Mouse (Mus musculus) megakaryocyte-erythroid progenitor cell, adult 5-6 weeks (primary cell): ENCODE measurements around the gene Ankrd55. TPM values are rescaled to one million over a fixed set of nuclear protein-coding genes. Genes with fewer than 3 reads are reported as not detected.
"Not testable (repeated sequence)": the region's sequence is repeated elsewhere in the genome, so short reads cannot be mapped to it uniquely, and the experiment has no call there.

Experiments
- ATAC-seq: replicated peaks from 2 replicates; pipeline ENCODE4 v1.8.0; 2016; ENCODE audit warnings: mild to moderate bottlenecking, inconsistent platforms; ENCODE audit not compliant: severe bottlenecking, poor library complexity, low FRiP score, low TSS enrichment
- total RNA-seq, 2 experiments: library from RNA; stranded (forward) in 1 of 2; stranded (reverse) in 1 of 2; fragments of 200-1000, 215-1000 nt in 1 of 2; fragments of >200 nt in 1 of 2; fragmentation: Nextera tagmentation in 1 of 2; gene quantifications; 2 replicates each; pipeline ENCODE4 v1.2.3; 2014 to 2017

Gene Ankrd55
- total RNA-seq, 2 experiments from 2014 or later: not detected

DNA sequence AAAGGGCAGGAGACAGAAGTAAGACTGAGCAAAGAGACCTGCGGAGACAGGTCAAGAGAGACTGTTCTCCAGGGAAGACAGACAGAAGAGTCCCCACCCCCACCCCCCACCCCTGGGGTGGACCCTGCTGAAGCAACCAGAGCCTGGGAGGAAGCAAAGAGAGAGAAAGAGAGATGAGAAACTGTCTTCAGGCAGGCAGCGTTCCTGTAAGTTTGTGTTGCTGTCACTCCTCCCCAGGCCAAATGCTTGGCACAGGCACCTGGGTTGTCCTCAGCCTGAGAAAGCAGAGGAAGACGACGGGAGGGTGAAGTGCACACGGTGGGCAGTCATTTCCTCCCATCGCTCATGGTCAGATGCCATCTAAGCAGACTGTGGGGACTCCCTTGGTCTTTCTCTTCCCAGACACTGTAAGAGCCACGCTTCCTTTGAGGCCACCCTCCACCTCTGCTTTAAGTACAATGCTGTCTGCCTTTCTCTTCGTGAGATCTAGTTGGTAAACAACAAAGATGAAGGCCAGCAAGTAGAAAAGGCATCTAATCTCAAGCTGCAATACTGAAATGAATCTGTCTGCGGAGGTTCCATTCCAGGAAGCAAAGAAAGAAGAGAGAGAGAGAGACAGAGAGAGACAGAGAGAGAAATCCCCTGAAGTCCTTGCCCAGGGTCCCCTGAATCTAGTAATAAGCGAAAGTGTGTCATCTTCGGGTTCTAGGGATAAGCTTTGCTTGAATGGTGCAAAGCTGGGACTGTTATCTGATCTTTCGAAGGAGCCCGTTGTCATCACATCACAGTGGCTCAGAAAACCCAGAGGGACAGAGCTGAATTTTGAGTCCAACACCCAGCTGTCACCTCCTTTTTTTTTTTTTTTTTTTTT lies 138.2 kb downstream of the Ankrd55 start:
- ATAC-seq: no peak

DNA sequence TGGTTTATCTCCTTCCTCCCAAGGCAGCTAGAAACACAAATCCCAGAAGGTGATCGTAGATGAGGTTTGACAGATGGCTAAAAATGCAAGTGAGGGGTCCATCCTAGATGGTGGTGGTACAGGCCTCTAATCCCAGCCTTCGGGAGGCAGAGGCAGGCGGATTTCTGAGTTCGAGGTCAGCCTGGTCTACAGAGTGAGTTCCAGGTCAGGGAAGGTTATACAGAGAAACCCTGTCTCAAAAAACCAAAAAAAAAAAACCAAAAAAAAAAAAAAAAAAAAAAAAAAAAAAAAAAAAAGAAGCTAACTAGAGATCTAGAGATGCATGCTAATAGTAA lies 138.9 kb downstream of the Ankrd55 start:
- not testable (repeated sequence) for ATAC-seq

- ATAC-seq: peak; percentile 44; the same call in 1 of the 2 replicates
These were observed 139.3 kb downstream of the Ankrd55 start for GRCm38 (mm10) chr13:112427521-112427920.

DNA sequence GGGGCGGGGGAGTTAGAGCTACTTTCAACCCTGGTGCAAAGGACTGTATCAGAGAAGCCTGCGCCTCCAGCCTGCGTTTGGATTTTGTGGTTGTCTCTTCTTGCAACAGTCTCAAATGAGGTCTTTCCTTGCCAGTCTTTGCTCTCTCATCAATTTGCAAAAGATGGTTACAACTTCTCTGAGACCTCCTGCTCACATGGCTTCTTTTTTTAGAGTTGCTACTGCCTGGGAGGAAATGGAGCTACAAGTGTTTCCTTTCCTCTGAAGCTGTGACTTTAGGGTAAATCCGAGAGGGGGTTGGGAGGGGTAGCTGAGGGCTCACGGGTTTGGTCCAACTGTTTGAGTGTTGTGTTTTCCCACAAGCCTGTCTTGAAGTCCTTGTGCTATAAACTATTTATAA lies 145.0 kb downstream of the Ankrd55 start:
- no peak for ATAC-seq

Other genes with a start within 250 kb of the Ankrd55 start
- gene Il6st, start 175.6 kb downstream of the Ankrd55 start, total RNA-seq (2014; fragmentation: Nextera tagmentation): 2.3 and 5.9 TPM in 2 replicates
- gene Il6st, start 175.6 kb downstream of the Ankrd55 start, total RNA-seq (2017): 0.34 and 1.8 TPM in 2 replicates